25 mouse cellular contexts compared by ENCODE assay signal in genomic region chr13:64458181-64458580, GRCm38 (mm10). TPM values are rescaled to one million over a fixed set of nuclear protein-coding genes. Genes with fewer than 3 reads are reported as not detected.
A peak's percentile ranks its signal among the peaks of the same experiment; 100 is the strongest.
DNase-seq lines count a peak whose midpoint lies in the region; ATAC-seq and TF ChIP-seq lines count a peak whose summit lies in the region.
"Had no signal": no experiment of that assay in that cellular context is flagged by ENCODE, and none has a peak within 500 bp of the region (broad histone marks: within the 10 kb centered on the region; RNA-seq: fewer than 3 reads in every experiment).

No protein-coding gene starts in this region.

- DNase-seq in heart, adult 11 months: peak; percentile 70
- no peak for DNase-seq in heart, adult 18-20 months
- peak; percentile 34 for DNase-seq in ZHBTc4 (ENCODE audit: low read depth, low spot score)
- DNase-seq in cerebellum, postnatal 36 days: peak; percentile 36 to 41
- DNase-seq in adrenal gland, adult 2 months: no peak
- DNase-seq: adrenal gland, postnatal 14 days; B cell, adult 2 months; gastrocnemius, postnatal 10 days; heart, postnatal 10 days; kidney, adult 11 months; kidney, postnatal 10 days had no signal

- H3K4me2 ChIP-seq in intestine, embryonic 16.5 days (ENCODE audit: low read depth, low read length): no peak overlapping the region
- H3K4me2 ChIP-seq: forebrain, embryonic 12.5 days; hindbrain, embryonic 15.5 days; limb, embryonic 13.5 days; midbrain, embryonic 13.5 days had no signal

- no peak overlapping the region for H3K9ac ChIP-seq in intestine, embryonic 16.5 days (ENCODE audit: low read depth, low read length)
- H3K9ac ChIP-seq: forebrain, embryonic 12.5 days; hindbrain, embryonic 15.5 days; limb, embryonic 13.5 days; midbrain, embryonic 13.5 days had no signal

- H3K4me1 ChIP-seq in E14TG2a.4 (replicated peaks; ENCODE audit: low read depth, low read length): peaks cover 21% of the 10 kb centered on the region
- H3K4me1 ChIP-seq in intestine, embryonic 16.5 days (ENCODE audit: control insufficient read depth, insufficient read depth, low read length): no peaks in the 10 kb centered on the region
- H3K4me1 ChIP-seq: forebrain, embryonic 12.5 days; heart, embryonic 10.5 days; hindbrain, embryonic 15.5 days; limb, embryonic 13.5 days; midbrain, embryonic 13.5 days had no signal

- ATAC-seq in intestine, embryonic 16.5 days: no peak
- ATAC-seq: midbrain, embryonic 13.5 days had no signal

- peaks cover 5% of the 10 kb centered on the region; the same call in 1 of the 2 replicates for H3K9me3 ChIP-seq in E14TG2a.4 (ENCODE audit: low read length)
- H3K9me3 ChIP-seq in intestine, embryonic 16.5 days (ENCODE audit: control insufficient read depth, low read length): no peaks in the 10 kb centered on the region
- H3K9me3 ChIP-seq: forebrain, embryonic 12.5 days; heart, embryonic 10.5 days; hindbrain, embryonic 15.5 days; midbrain, embryonic 13.5 days had no signal

- peaks cover 25% of the 10 kb centered on the region for H3K27me3 ChIP-seq in E14TG2a.4 (ENCODE audit: insufficient read depth, low read length)
- H3K27me3 ChIP-seq in intestine, embryonic 16.5 days (replicated peaks; ENCODE audit: control insufficient read depth, insufficient read depth, low read length): no peaks in the 10 kb centered on the region
- H3K27me3 ChIP-seq: forebrain, embryonic 12.5 days; hindbrain, embryonic 15.5 days; limb, embryonic 13.5 days; midbrain, embryonic 13.5 days had no signal

- H3K4me3 ChIP-seq in E14TG2a.4 (replicated peaks; ENCODE audit: low read length): peak overlapping the region; percentile 72
- H3K4me3 ChIP-seq in intestine, embryonic 16.5 days (ENCODE audit: low read length): no peak overlapping the region
- H3K4me3 ChIP-seq: forebrain, embryonic 12.5 days; heart, embryonic 10.5 days; hindbrain, embryonic 15.5 days; limb, embryonic 13.5 days; midbrain, embryonic 13.5 days had no signal

- WGBS in intestine, embryonic 16.5 days: 90% methylated on average over 14 of the region's 14 CpGs

- TF ChIP-seq CTCF in E14TG2a.4 (conservative IDR thresholded peaks at IDR 0.05; ENCODE audit: low read length): no peak

- H3K36me3 ChIP-seq in E14TG2a.4 (ENCODE audit: insufficient read depth, low read length): no peaks in the 10 kb centered on the region
- H3K36me3 ChIP-seq in intestine, embryonic 16.5 days (ENCODE audit: control insufficient read depth, insufficient read depth, low read length): no peaks in the 10 kb centered on the region
- H3K36me3 ChIP-seq: forebrain, embryonic 12.5 days; heart, embryonic 10.5 days; hindbrain, embryonic 15.5 days; limb, embryonic 13.5 days; midbrain, embryonic 13.5 days had no signal

- no peak overlapping the region for H3K27ac ChIP-seq in intestine, embryonic 16.5 days (ENCODE audit: low read length)
- H3K27ac ChIP-seq: forebrain, embryonic 12.5 days; heart, embryonic 10.5 days; hindbrain, embryonic 15.5 days; limb, embryonic 13.5 days; midbrain, embryonic 13.5 days had no signal

RNA-seq across cellular contexts. Expression of gene Cdk20, which starts 26.1 kb away (rescaled TPM):
- 1 to 10 TPM; 2.5 to 4.4 TPM for total RNA-seq in heart, adult 18-20 months (2021)
- total RNA-seq in adrenal gland, adult 2 months (2021): 1 to 10 TPM; 2.8 to 4.7 TPM
- polyA plus RNA-seq in adrenal gland, adult 2 months (2012; rRNA removed): 19.1 and 19.8 TPM in 2 replicates
- 9.7 and 11.5 TPM in 2 replicates for polyA plus RNA-seq in intestine, embryonic 16.5 days (2015; fragmentation: Nextera tagmentation; extraction: Ambion mirVana)

RNA-seq across cellular contexts. Expression of gene Fam240b, which starts 39.4 kb away (rescaled TPM):
- not detected for total RNA-seq in heart, adult 18-20 months (2021)
- total RNA-seq in adrenal gland, adult 2 months (2021): not detected
- not detected in 2 replicates for polyA plus RNA-seq in adrenal gland, adult 2 months (2012; rRNA removed)
- not detected in 2 replicates for polyA plus RNA-seq in intestine, embryonic 16.5 days (2015; fragmentation: Nextera tagmentation; extraction: Ambion mirVana)
- total RNA-seq: adrenal gland, postnatal 14 days; heart, postnatal 10 days; layer of hippocampus, adult 8-10 months; left cerebral cortex, adult 18-20 months; megakaryocyte progenitor cell, adult 5-6 weeks; neutrophil, adult 5-6 weeks had no signal
- polyA plus RNA-seq: embryonic facial prominence, embryonic 14.5 days; forebrain, embryonic 12.5 days; frontal cortex, adult 2 months; heart, embryonic 10.5 days; hindbrain, embryonic 15.5 days; limb, embryonic 13.5 days; lung, embryonic 16.5 days; midbrain, embryonic 13.5 days had no signal

Comparison
In these comparisons a context has a peak if more than half of its experiments do, and no peak if none do; other contexts are left out.
1. DNase-seq: peak in heart, adult 11 months (single experiment), ZHBTc4 (single experiment) and cerebellum, postnatal 36 days (2 of 2); none in heart, adult 18-20 months (0 of 2) and adrenal gland, adult 2 months (single experiment).